Mouse (Mus musculus) forebrain, embryonic 14.5 days (tissue): ENCODE data around the gene Cnbp. TPM values are rescaled to one million over a fixed set of nuclear protein-coding genes. Genes with fewer than 3 reads are reported as not detected.
A peak's percentile ranks its signal among the peaks of the same experiment; 100 is the strongest.

Source experiments
- ATAC-seq: fragments of 200-750 bp; cut with Nextera tagmentation; 2 replicates; pipeline ENCODE4 v1.8.0; 2017; ENCODE audit warnings: mild to moderate bottlenecking, moderate library complexity
- DNase-seq: peaks from one replicate; pipeline ENCODE4 v3.0.0-alpha.2; 2015; ENCODE audit warnings: low spot score
- H3K27ac ChIP-seq: fragments of 300-500 bp; sonication (generic); 2 replicates; pipeline ENCODE4 v1.5.1; 2014; ENCODE audit warnings: low read depth, mild to moderate bottlenecking, control low read depth, low read length, moderate library complexity
- H3K27me3 ChIP-seq: fragments of 300-500 bp; sonication (generic); replicated peaks from 2 replicates; pipeline ENCODE4 v1.6.1; 2014; ENCODE audit warnings: low read length, control low read depth, mixed read lengths; ENCODE audit not compliant: control insufficient read depth, insufficient read depth
- H3K36me3 ChIP-seq: fragments of 300-500 bp; sonication (generic); 2 replicates; pipeline ENCODE4 v1.6.1; 2014; ENCODE audit warnings: low read length, control low read depth; ENCODE audit not compliant: control insufficient read depth, insufficient read depth
- H3K4me1 ChIP-seq: fragments of 300-500 bp; sonication (generic); 2 replicates; pipeline ENCODE4 v1.6.1; 2014; ENCODE audit warnings: antibody characterized with exemption, low read length, control low read depth; ENCODE audit not compliant: control insufficient read depth, insufficient read depth
- H3K4me2 ChIP-seq: fragments of 300-500 bp; sonication (generic); 2 replicates; pipeline ENCODE4 v1.6.1; 2014; ENCODE audit warnings: mild to moderate bottlenecking, control low read depth, low read length
- H3K4me3 ChIP-seq: fragments of 300-500 bp; sonication (generic); 2 replicates; pipeline ENCODE4 v1.5.1; 2014; ENCODE audit warnings: low read depth, low read length, control low read depth
- H3K9ac ChIP-seq: fragments of 300-500 bp; sonication (generic); 2 replicates; pipeline ENCODE4 v1.6.1; 2014; ENCODE audit warnings: mild to moderate bottlenecking, low read length, control low read depth, moderate library complexity
- H3K9me3 ChIP-seq: fragments of 300-500 bp; sonication (generic); replicated peaks from 2 replicates; pipeline ENCODE4 v1.6.1; 2016; ENCODE audit warnings: low read length, control low read depth, mixed read lengths; ENCODE audit not compliant: control insufficient read depth
- WGBS: fragments of 180-500 bp; shearing (Covaris S2); extraction: QIAGEN DNeasy Blood & Tissue Kit; methylation state at CpG from one replicate; pipeline ENCODE4 v1.1.7; 2014; 5-methylcytosine and 5-hydroxymethylcytosine counted together
- polyA plus RNA-seq: library from polyadenylated mRNA; unstranded; fragments of >200 nt; fragmentation: Nextera tagmentation; extraction: Ambion mirVana; gene quantifications from 2 replicates; pipeline ENCODE4 v1.2.1, GENCODE M21; 2014

Cnbp gene
- polyA plus RNA-seq, 1 experiment from 2014 or later: 808 TPM

GRCm38 (mm10) chr6:87841635-87842034 lies 9.3 kb downstream of the Cnbp start:
- Histone ChIP-seq H3K4me2 (no peak overlapping the region), H3K4me3 (no peak overlapping the region), H3K9ac (no peak overlapping the region), H3K4me1 (peaks cover 6% of the 10 kb centered on the region; the same call in 1 of the 2 replicates), H3K9me3 (no peaks in the 10 kb centered on the region), H3K36me3 (peaks cover 45% of the 10 kb centered on the region), H3K27me3 (no peaks in the 10 kb centered on the region), H3K27ac (no peak overlapping the region)
- DNase-seq: no peak
- WGBS: 86% methylated on average over 8 of the region's 8 CpGs
- no peak for ATAC-seq

- Histone ChIP-seq H3K9ac (no peak overlapping the region), H3K4me1 (peaks cover 6% of the 10 kb centered on the region; the same call in 1 of the 2 replicates), H3K27me3 (no peaks in the 10 kb centered on the region), H3K4me3 (no peak overlapping the region), H3K4me2 (no peak overlapping the region), H3K9me3 (no peaks in the 10 kb centered on the region), H3K27ac (no peak overlapping the region), H3K36me3 (peaks cover 46% of the 10 kb centered on the region)
- WGBS: 72% methylated on average over 11 of the region's 11 CpGs
- DNase-seq (no peak), ATAC-seq (no peak)
Measured at GRCm38 (mm10) chr6:87839797-87840341, 11.0 kb downstream of the Cnbp start.

- H3K9ac ChIP-seq: peak within 1 kb of the TSS; percentile 87
- peak within 1 kb of the TSS; percentile 92 for H3K4me2 ChIP-seq
- DNase-seq: peak; percentile 98
- H3K4me1 ChIP-seq: peaks cover 6% of the 10 kb centered on the region; the same call in 1 of the 2 replicates
- H3K27me3 ChIP-seq: no peaks in the 10 kb centered on the region
- H3K4me3 ChIP-seq: peak within 1 kb of the TSS; percentile 76
- H3K9me3 ChIP-seq: no peaks in the 10 kb centered on the region
- peak within 1 kb of the TSS; percentile 90 for H3K27ac ChIP-seq
- under 1% methylated on average over 46 of the region's 46 CpGs for WGBS
- ATAC-seq: peak; percentile 98
- H3K36me3 ChIP-seq: peaks cover 46% of the 10 kb centered on the region
Measured at GRCm38 (mm10) chr6:87838551-87839197, 12.2 kb downstream of the Cnbp start, which contains the start of gene Isy1. Isy1 (minus strand) TSS chr6:87838798.

GRCm38 (mm10) chr6:87835695-87836094 lies 15.2 kb downstream of the Cnbp start, which contains the start of gene Gm45140:
Gm45140 (minus strand) TSS chr6:87835795.
- H3K4me3 ChIP-seq: no peak within 1 kb of the TSS
- WGBS: 96% methylated on average over 7 of the region's 7 CpGs
- H3K9me3 ChIP-seq: no peaks in the 10 kb centered on the region
- H3K9ac ChIP-seq: no peak within 1 kb of the TSS
- ATAC-seq (no peak), DNase-seq (no peak)
- peaks cover 40% of the 10 kb centered on the region for H3K36me3 ChIP-seq
- H3K4me2 ChIP-seq: no peak within 1 kb of the TSS
- no peak within 1 kb of the TSS for H3K27ac ChIP-seq
- peaks cover 6% of the 10 kb centered on the region; the same call in 1 of the 2 replicates for H3K4me1 ChIP-seq
- H3K27me3 ChIP-seq: no peaks in the 10 kb centered on the region

- DNase-seq (no peak), ATAC-seq (no peak)
- Histone ChIP-seq H3K4me1 (no peaks in the 10 kb centered on the region), H3K4me3 (no peak overlapping the region), H3K36me3 (peaks cover 100% of the 10 kb centered on the region), H3K4me2 (no peak overlapping the region), H3K27me3 (no peaks in the 10 kb centered on the region), H3K9me3 (no peaks in the 10 kb centered on the region), H3K27ac (no peak overlapping the region), H3K9ac (no peak overlapping the region)
- WGBS: 98% methylated on average over 2 of the region's 2 CpGs
Measured at GRCm38 (mm10) chr6:87820366-87820765, 30.5 kb downstream of the Cnbp start.

- H3K36me3 ChIP-seq: peaks cover 62% of the 10 kb centered on the region
- DNase-seq (no peak), ATAC-seq (no peak)
- no peak overlapping the region for H3K4me3 ChIP-seq
- no peaks in the 10 kb centered on the region for H3K27me3 ChIP-seq
- H3K9ac ChIP-seq: no peak overlapping the region
- WGBS: 93% methylated on average over 5 of the region's 5 CpGs
- no peaks in the 10 kb centered on the region for H3K9me3 ChIP-seq
- no peak overlapping the region for H3K4me2 ChIP-seq
- H3K4me1 ChIP-seq: peaks cover 5% of the 10 kb centered on the region
- H3K27ac ChIP-seq: no peak overlapping the region
Measured at GRCm38 (mm10) chr6:87814486-87814885, 36.4 kb downstream of the Cnbp start.

- no peak overlapping the region for H3K9ac ChIP-seq
Measured at GRCm38 (mm10) chr6:87812656-87813055, 38.2 kb downstream of the Cnbp start.

GRCm38 (mm10) chr6:87811675-87812338 lies 39.1 kb downstream of the Cnbp start, which contains the start of gene Rab43:
Rab43 (minus strand) TSS chr6:87812164.
- H3K9me3 ChIP-seq: no peaks in the 10 kb centered on the region
- H3K27me3 ChIP-seq: no peaks in the 10 kb centered on the region
- H3K4me1 ChIP-seq: peaks cover 5% of the 10 kb centered on the region
- H3K4me2 ChIP-seq: peak within 1 kb of the TSS; percentile 95
- H3K36me3 ChIP-seq: peaks cover 35% of the 10 kb centered on the region; the same call in 1 of the 2 replicates
- ATAC-seq: peak; percentile 99
- H3K9ac ChIP-seq: peak within 1 kb of the TSS; percentile 76
- H3K27ac ChIP-seq: peak within 1 kb of the TSS; percentile 44; the same call in 1 of the 2 replicates
- peak; percentile 91 for DNase-seq
- WGBS: under 1% methylated on average over 47 of the region's 56 CpGs
- H3K4me3 ChIP-seq: peak within 1 kb of the TSS; percentile 68

More at GRCm38 (mm10) chr6:87812656-87813055, 38.2 kb downstream of the Cnbp start:
- peaks cover 44% of the 10 kb centered on the region for H3K36me3 ChIP-seq
- no peaks in the 10 kb centered on the region for H3K27me3 ChIP-seq
- 87% methylated on average over 1 of the region's 1 CpGs for WGBS
- no peaks in the 10 kb centered on the region for H3K9me3 ChIP-seq
- no peak overlapping the region for H3K27ac ChIP-seq
- no peak for ATAC-seq
- H3K4me2 ChIP-seq: peak overlapping the region; percentile 95
- peaks cover 5% of the 10 kb centered on the region for H3K4me1 ChIP-seq
- H3K4me3 ChIP-seq: no peak overlapping the region
- no peak for DNase-seq
